Mouse (Mus musculus) liver, adult 2 months (tissue): ENCODE data around the gene Eme1. TPM values are rescaled to one million over a fixed set of nuclear protein-coding genes. Genes with fewer than 3 reads are reported as not detected.
"Not testable (repeated sequence)": the region's sequence is repeated elsewhere in the genome, so short reads cannot be mapped to it uniquely, and the experiment has no call there.

Source experiments
- DNase-seq: peaks from one replicate; pipeline ENCODE4 v3.0.0-alpha.2; 2011; ENCODE audit warnings: low read depth, low spot score; ENCODE audit errors: extremely low read depth
- H3K27ac ChIP-seq: fragments of 200-500 bp; replicated peaks from 2 replicates; pipeline ENCODE4 v1.5.1; 2012; ENCODE audit warnings: low read depth, mild to moderate bottlenecking, control low read depth, inconsistent platforms, low read length; ENCODE audit not compliant: insufficient read depth
- H3K27me3 ChIP-seq: fragments of 200-500 bp; 2 replicates; pipeline ENCODE4 v1.6.1; 2012; ENCODE audit warnings: mild to moderate bottlenecking, moderate library complexity, low read length, inconsistent platforms; ENCODE audit not compliant: control insufficient read depth, insufficient read depth
- H3K36me3 ChIP-seq: fragments of 200-500 bp; 2 replicates; pipeline ENCODE4 v1.6.1; 2012; ENCODE audit warnings: low read length, inconsistent platforms; ENCODE audit not compliant: control insufficient read depth, insufficient read depth
- H3K4me1 ChIP-seq: fragments of 200-500 bp; 2 replicates; pipeline ENCODE4 v1.6.1; 2011; ENCODE audit warnings: low read length; ENCODE audit not compliant: control insufficient read depth, insufficient read depth
- H3K4me3 ChIP-seq: fragments of 200-500 bp; 2 replicates; pipeline ENCODE4 v1.5.1; 2011; ENCODE audit warnings: low read depth, mild to moderate bottlenecking, control low read depth, low read length, moderate library complexity; ENCODE audit not compliant: insufficient read depth
- H3K79me2 ChIP-seq: fragments of 200-500 bp; 2 replicates; pipeline ENCODE4 v1.6.1; 2012; ENCODE audit warnings: inconsistent platforms, mild to moderate bottlenecking, low read length, moderate library complexity; ENCODE audit not compliant: control insufficient read depth, insufficient read depth
- H3K9ac ChIP-seq: fragments of 200-500 bp; 2 replicates; pipeline ENCODE4 v1.6.1; 2012; ENCODE audit warnings: low read depth, mild to moderate bottlenecking, control low read depth, inconsistent platforms, low read length
- CTCF ChIP-seq: fragments of 200-500 bp; IDR thresholded peaks from 2 replicates; pipeline ENCODE4 v1.5.1; 2011; ENCODE audit warnings: low read depth, low read length, control low read depth
- POLR2A ChIP-seq: fragments of 200-500 bp; IDR thresholded peaks from 2 replicates; pipeline ENCODE4 v1.6.1; 2011; ENCODE audit warnings: low read length, control low read depth; ENCODE audit not compliant: insufficient read depth; ENCODE audit errors: extremely low read depth
- WGBS: fragments of 180-500 bp; shearing (Covaris S2); methylation state at CpG from one replicate; pipeline ENCODE4 v1.1.7; 2018; 5-methylcytosine and 5-hydroxymethylcytosine counted together
- polyA plus RNA-seq: library from polyadenylated mRNA; depleted of rRNA; stranded (reverse); fragments of >200 nt; gene quantifications from 2 replicates; pipeline ENCODE4 v1.2.3, GENCODE M21; 2012
- total RNA-seq: library from RNA; depleted of rRNA; stranded (reverse); fragments of >200 nt; gene quantifications from 2 replicates; pipeline ENCODE4 v1.2.3, GENCODE M21; 2014

Gene Eme1
- total and polyA plus RNA-seq, 2 experiments, result 0.09 TPM; not detected in 1

DNA sequence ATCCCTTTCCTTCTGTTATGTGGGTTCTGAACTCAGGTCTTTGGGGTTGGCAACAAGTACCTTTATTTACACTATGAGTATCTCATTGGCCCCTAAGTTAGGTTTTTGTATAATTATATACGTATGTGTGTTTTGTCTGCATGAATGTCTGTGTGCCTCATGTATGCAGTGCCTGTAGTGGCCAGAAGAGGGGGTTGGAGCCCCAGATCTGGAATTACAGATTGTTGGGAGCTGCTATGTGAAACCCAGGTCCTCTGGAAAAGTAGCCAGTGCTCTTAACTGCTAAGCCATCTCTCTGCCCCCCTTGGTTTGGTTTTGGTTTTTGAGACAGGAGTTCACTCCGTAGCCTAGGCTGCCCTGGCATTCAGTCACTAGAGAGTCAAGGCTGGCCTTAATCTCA is 43.4 kb upstream of the Eme1 start:
- Histone ChIP-seq H3K4me1 (no peaks in the 10 kb centered on the region), H3K79me2 (no peaks in the 10 kb centered on the region), H3K4me3 (no peak overlapping the region), H3K9ac (no peak overlapping the region), H3K27ac (no peak overlapping the region), H3K36me3 (no peaks in the 10 kb centered on the region), H3K27me3 (no peaks in the 10 kb centered on the region)
- no peak for DNase-seq
- WGBS, result 93% methylated on average over 2 of the region's 2 CpGs
- TF ChIP-seq POLR2A (no peak), CTCF (peak; percentile 26; the same call in 1 of the 2 replicates)

- Histone ChIP-seq H3K9ac (no peak overlapping the region), H3K27me3 (no peaks in the 10 kb centered on the region), H3K27ac (no peak overlapping the region), H3K36me3 (no peaks in the 10 kb centered on the region), H3K4me3 (no peak overlapping the region), H3K4me1 (no peaks in the 10 kb centered on the region), H3K79me2 (no peaks in the 10 kb centered on the region)
- DNase-seq, result no peak
- WGBS, result 75% methylated on average over 6 of the region's 6 CpGs
- TF ChIP-seq CTCF (no peak), POLR2A (no peak)
Measured at GRCm38 (mm10) chr11:94695508-94695907, 41.7 kb upstream of the Eme1 start.

GRCm38 (mm10) chr11:94692502-94692901 is 38.7 kb upstream of the Eme1 start:
- not testable (repeated sequence) for H3K27ac ChIP-seq, DNase-seq, H3K4me3 ChIP-seq, H3K36me3 ChIP-seq, H3K4me1 ChIP-seq, H3K27me3 ChIP-seq, H3K9ac ChIP-seq, H3K79me2 ChIP-seq

- Histone ChIP-seq H3K9ac (no peak overlapping the region), H3K27ac (no peak overlapping the region)
- TF ChIP-seq POLR2A (no peak), CTCF (no peak)
Measured at GRCm38 (mm10) chr11:94687178-94687577, 33.4 kb upstream of the Eme1 start.

GRCm38 (mm10) chr11:94682427-94682826 is 28.7 kb upstream of the Eme1 start:
- TF ChIP-seq CTCF (no peak), POLR2A (no peak)
- DNase-seq, result peak; percentile 60
- Histone ChIP-seq H3K36me3 (no peaks in the 10 kb centered on the region), H3K4me1 (no peaks in the 10 kb centered on the region), H3K27me3 (no peaks in the 10 kb centered on the region), H3K27ac (no peak overlapping the region), H3K79me2 (no peaks in the 10 kb centered on the region), H3K9ac (no peak overlapping the region), H3K4me3 (no peak overlapping the region)
- 70% methylated on average over 7 of the region's 7 CpGs for WGBS

More at GRCm38 (mm10) chr11:94687178-94687577, 33.4 kb upstream of the Eme1 start:
- H3K4me3 ChIP-seq, result no peak overlapping the region
- no peaks in the 10 kb centered on the region for H3K27me3 ChIP-seq
- no peak for DNase-seq
- WGBS, result 82% methylated on average over 6 of the region's 6 CpGs
- no peaks in the 10 kb centered on the region for H3K36me3 ChIP-seq
- no peaks in the 10 kb centered on the region for H3K79me2 ChIP-seq
- H3K4me1 ChIP-seq, result no peaks in the 10 kb centered on the region

GRCm38 (mm10) chr11:94681640-94682039 is 27.9 kb upstream of the Eme1 start:
- Histone ChIP-seq H3K36me3 (no peaks in the 10 kb centered on the region), H3K4me1 (peaks cover under 1% of the 10 kb centered on the region; the same call in 1 of the 2 replicates), H3K27me3 (no peaks in the 10 kb centered on the region), H3K4me3 (no peak overlapping the region), H3K9ac (no peak overlapping the region), H3K79me2 (peaks cover 6% of the 10 kb centered on the region; the same call in 1 of the 2 replicates), H3K27ac (no peak overlapping the region)
- TF ChIP-seq POLR2A (no peak), CTCF (no peak)
- WGBS, result 69% methylated on average over 4 of the region's 4 CpGs
- no peak for DNase-seq
